ENCODE assay signal across 8 mouse cellular contexts in the genomic region with DNA sequence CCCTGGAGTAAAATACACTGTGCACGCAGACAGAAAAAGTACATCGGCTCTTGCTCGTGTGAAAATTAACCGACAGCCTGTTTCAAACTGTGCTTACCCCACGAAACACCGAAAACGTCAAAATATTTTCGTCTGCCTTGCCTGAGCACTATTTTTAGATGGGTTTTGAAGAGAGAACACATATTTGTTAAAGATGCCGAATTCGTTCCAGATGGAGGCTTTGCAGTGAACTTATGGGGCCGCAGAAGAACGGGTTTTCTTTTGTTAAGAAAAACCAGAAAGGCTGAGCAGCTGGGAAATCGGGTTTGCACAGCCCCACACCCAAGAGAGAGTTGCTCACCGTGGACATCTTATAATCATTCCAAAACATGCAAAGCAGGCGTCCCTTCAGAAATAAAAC.
A peak's percentile ranks its signal among the peaks of the same experiment; 100 is the strongest.
DNase-seq lines count a peak whose midpoint lies in the region; ATAC-seq and TF ChIP-seq lines count a peak whose summit lies in the region.

No protein-coding gene starts in this region.

- no peak for TF ChIP-seq CTCF in small intestine, adult 2 months (IDR thresholded peaks at IDR 0.05; ENCODE audit: extremely low read depth, insufficient read length, insufficient replicate concordance, low read depth, low read length)
- TF ChIP-seq CTCF in midbrain, postnatal 0 days (IDR thresholded peaks at IDR 0.05): no peak

- no peaks in the 10 kb centered on the region for H3K27me3 ChIP-seq in forebrain, embryonic 10.5 days (ENCODE audit: poor library complexity, severe bottlenecking)
- no peaks in the 10 kb centered on the region for H3K27me3 ChIP-seq in forebrain, embryonic 12.5 days
- H3K27me3 ChIP-seq in lung, embryonic 16.5 days (ENCODE audit: control insufficient read depth, insufficient read depth, low read depth, low read length): no peaks in the 10 kb centered on the region
- H3K27me3 ChIP-seq in hindbrain, embryonic 16.5 days (replicated peaks; ENCODE audit: control insufficient read depth, insufficient read depth, low read length): no peaks in the 10 kb centered on the region
- H3K27me3 ChIP-seq in small intestine, adult 2 months (ENCODE audit: control insufficient read depth, insufficient read depth, low read length): no peaks in the 10 kb centered on the region
- H3K27me3 ChIP-seq in midbrain, postnatal 0 days (ENCODE audit: insufficient read depth, low read length): no peaks in the 10 kb centered on the region

- 74% methylated on average over 15 of the region's 15 CpGs for WGBS in forebrain, embryonic 10.5 days
- 71% methylated on average over 15 of the region's 15 CpGs for WGBS in forebrain, embryonic 12.5 days
- WGBS in lung, embryonic 16.5 days: 42% methylated on average over 15 of the region's 15 CpGs
- 62% methylated on average over 15 of the region's 15 CpGs for WGBS in hindbrain, embryonic 16.5 days
- WGBS in small intestine, adult 2 months: 77% methylated on average over 15 of the region's 15 CpGs
- WGBS in midbrain, postnatal 0 days: 52% methylated on average over 15 of the region's 15 CpGs

- H3K27ac ChIP-seq in forebrain, embryonic 10.5 days: peak overlapping the region; percentile 67
- H3K27ac ChIP-seq in forebrain, embryonic 12.5 days: no peak overlapping the region
- H3K27ac ChIP-seq in lung, embryonic 16.5 days (ENCODE audit: low read length): peak overlapping the region; percentile 91
- H3K27ac ChIP-seq in hindbrain, embryonic 16.5 days (ENCODE audit: low read depth, low read length): peak overlapping the region; percentile 40
- peak overlapping the region; percentile 19; the same call in 1 of the 2 replicates for H3K27ac ChIP-seq in small intestine, adult 2 months (ENCODE audit: insufficient read depth, low read depth, low read length)
- H3K27ac ChIP-seq in midbrain, postnatal 0 days (ENCODE audit: low read depth, low read length): no peak overlapping the region

- TF ChIP-seq POLR2A in small intestine, adult 2 months (IDR thresholded peaks at IDR 0.05; ENCODE audit: low read depth, low read length): no peak

- no peak overlapping the region for H3K4me2 ChIP-seq in forebrain, embryonic 12.5 days
- H3K4me2 ChIP-seq in lung, embryonic 16.5 days (ENCODE audit: low read depth, low read length): peak overlapping the region; percentile 12; the same call in 1 of the 2 replicates
- no peak overlapping the region for H3K4me2 ChIP-seq in hindbrain, embryonic 16.5 days (ENCODE audit: low read length)
- H3K4me2 ChIP-seq in midbrain, postnatal 0 days (ENCODE audit: low read depth, low read length, poor library complexity, severe bottlenecking): no peak overlapping the region

- no peak for DNase-seq in forebrain, embryonic 10.5 days (ENCODE audit: extremely low spot score, low spot score)
- DNase-seq in lung, postnatal 4 days: no peak
- no peak for DNase-seq in midbrain, postnatal 0 days (ENCODE audit: low spot score)
- DNase-seq in urinary bladder, postnatal 10 days (ENCODE audit: low spot score): no peak

- H3K4me1 ChIP-seq in forebrain, embryonic 10.5 days: peaks cover 6% of the 10 kb centered on the region; the same call in 1 of the 2 replicates
- H3K4me1 ChIP-seq in forebrain, embryonic 12.5 days: 0 out of 2 replicates have a peak, but pooled peaks cover 2% of the 10 kb centered on the region
- peaks cover 34% of the 10 kb centered on the region for H3K4me1 ChIP-seq in lung, embryonic 16.5 days (replicated peaks; ENCODE audit: control insufficient read depth, insufficient read depth, low read length)
- peaks cover 7% of the 10 kb centered on the region for H3K4me1 ChIP-seq in hindbrain, embryonic 16.5 days (ENCODE audit: control insufficient read depth, insufficient read depth, low read depth, low read length)
- no peaks in the 10 kb centered on the region for H3K4me1 ChIP-seq in small intestine, adult 2 months (ENCODE audit: control insufficient read depth, insufficient read depth, insufficient read length, low read length)
- no peaks in the 10 kb centered on the region for H3K4me1 ChIP-seq in midbrain, postnatal 0 days (ENCODE audit: insufficient read depth, low read length)

- no peaks in the 10 kb centered on the region; the same call in 1 of the 2 replicates for H3K9me3 ChIP-seq in forebrain, embryonic 10.5 days
- no peaks in the 10 kb centered on the region for H3K9me3 ChIP-seq in forebrain, embryonic 12.5 days
- H3K9me3 ChIP-seq in lung, embryonic 16.5 days (ENCODE audit: control insufficient read depth, low read length): no peaks in the 10 kb centered on the region
- no peaks in the 10 kb centered on the region for H3K9me3 ChIP-seq in hindbrain, embryonic 16.5 days (ENCODE audit: control insufficient read depth, low read length)
- H3K9me3 ChIP-seq in midbrain, postnatal 0 days (ENCODE audit: low read length): no peaks in the 10 kb centered on the region

- no peaks in the 10 kb centered on the region for H3K36me3 ChIP-seq in forebrain, embryonic 10.5 days (replicated peaks)
- H3K36me3 ChIP-seq in forebrain, embryonic 12.5 days (replicated peaks): no peaks in the 10 kb centered on the region
- peaks cover 5% of the 10 kb centered on the region; the same call in 1 of the 2 replicates for H3K36me3 ChIP-seq in lung, embryonic 16.5 days (ENCODE audit: control insufficient read depth, insufficient read depth, low read length)
- no peaks in the 10 kb centered on the region for H3K36me3 ChIP-seq in hindbrain, embryonic 16.5 days (ENCODE audit: control insufficient read depth, insufficient read depth, low read length)
- no peaks in the 10 kb centered on the region for H3K36me3 ChIP-seq in small intestine, adult 2 months (ENCODE audit: control insufficient read depth, insufficient read depth, low read length)
- H3K36me3 ChIP-seq in midbrain, postnatal 0 days (ENCODE audit: insufficient read depth, low read length): no peaks in the 10 kb centered on the region

- no peak overlapping the region for H3K4me3 ChIP-seq in forebrain, embryonic 10.5 days
- no peak overlapping the region for H3K4me3 ChIP-seq in forebrain, embryonic 12.5 days (replicated peaks)
- no peak overlapping the region for H3K4me3 ChIP-seq in lung, embryonic 16.5 days (ENCODE audit: low read length)
- H3K4me3 ChIP-seq in hindbrain, embryonic 16.5 days (ENCODE audit: low read length): no peak overlapping the region
- H3K4me3 ChIP-seq in small intestine, adult 2 months (ENCODE audit: low read depth, low read length): no peak overlapping the region
- no peak overlapping the region for H3K4me3 ChIP-seq in midbrain, postnatal 0 days (ENCODE audit: low read depth, low read length)

- H3K9ac ChIP-seq in forebrain, embryonic 12.5 days: no peak overlapping the region
- no peak overlapping the region for H3K9ac ChIP-seq in lung, embryonic 16.5 days (ENCODE audit: low read length)
- no peak overlapping the region for H3K9ac ChIP-seq in hindbrain, embryonic 16.5 days (ENCODE audit: low read depth, low read length)
- no peak overlapping the region for H3K9ac ChIP-seq in midbrain, postnatal 0 days (replicated peaks; ENCODE audit: low read length, poor library complexity, severe bottlenecking)

- ATAC-seq in forebrain, embryonic 12.5 days (ENCODE audit: low FRiP score): no peak
- peak; percentile 21; the same call in 1 of the 2 replicates for ATAC-seq in lung, embryonic 16.5 days (ENCODE audit: low read depth)
- ATAC-seq in hindbrain, embryonic 16.5 days: no peak
- no peak for ATAC-seq in midbrain, postnatal 0 days (ENCODE audit: low FRiP score)

Comparison
In these comparisons a context has a peak if more than half of its experiments do, and no peak if none do; other contexts are left out.
1. H3K27ac ChIP-seq: peak in forebrain, embryonic 10.5 days (single experiment), lung, embryonic 16.5 days (single experiment), hindbrain, embryonic 16.5 days (single experiment) and small intestine, adult 2 months (single experiment); none in forebrain, embryonic 12.5 days (single experiment) and midbrain, postnatal 0 days (single experiment).